Mouse (Mus musculus): Measurements from ENCODE around the gene Cpeb4. TPM values are rescaled to one million over a fixed set of nuclear protein-coding genes. Genes with fewer than 3 reads are reported as not detected.
A peak's percentile ranks its signal among the peaks of the same experiment; 100 is the strongest.

The Cpeb4 gene
- polyA plus RNA-seq, 1 experiment from 2014 or later = 8.4 TPM

- 78% methylated on average over 5 of the region's 5 CpGs for WGBS
- DNase-seq (ENCODE audit: low spot score) (no peak), ATAC-seq (ENCODE audit: low read depth) (0 out of 2 replicates have a peak, but pooled peaks have one; percentile 21)
- Histone ChIP-seq H3K9me3 (ENCODE audit: control insufficient read depth, low read length) (no peaks in the 10 kb centered on the region), H3K4me1 (ENCODE audit: control insufficient read depth, insufficient read depth, low read length) (peaks cover 3% of the 10 kb centered on the region; the same call in 1 of the 2 replicates), H3K9ac (ENCODE audit: low read depth, low read length) (no peak overlapping the region), H3K27me3 (replicated peaks; ENCODE audit: control insufficient read depth, insufficient read depth, low read length) (no peaks in the 10 kb centered on the region), H3K4me3 (ENCODE audit: low read depth, low read length) (no peak overlapping the region), H3K36me3 (ENCODE audit: control insufficient read depth, insufficient read depth, low read length) (no peaks in the 10 kb centered on the region), H3K4me2 (ENCODE audit: low read depth, low read length) (no peak overlapping the region), H3K27ac (replicated peaks; ENCODE audit: low read depth, low read length) (no peak overlapping the region)
Observed at GRCm38 (mm10) chr11:31850995-31851394, 21.0 kb upstream of the Cpeb4 start.

DNA sequence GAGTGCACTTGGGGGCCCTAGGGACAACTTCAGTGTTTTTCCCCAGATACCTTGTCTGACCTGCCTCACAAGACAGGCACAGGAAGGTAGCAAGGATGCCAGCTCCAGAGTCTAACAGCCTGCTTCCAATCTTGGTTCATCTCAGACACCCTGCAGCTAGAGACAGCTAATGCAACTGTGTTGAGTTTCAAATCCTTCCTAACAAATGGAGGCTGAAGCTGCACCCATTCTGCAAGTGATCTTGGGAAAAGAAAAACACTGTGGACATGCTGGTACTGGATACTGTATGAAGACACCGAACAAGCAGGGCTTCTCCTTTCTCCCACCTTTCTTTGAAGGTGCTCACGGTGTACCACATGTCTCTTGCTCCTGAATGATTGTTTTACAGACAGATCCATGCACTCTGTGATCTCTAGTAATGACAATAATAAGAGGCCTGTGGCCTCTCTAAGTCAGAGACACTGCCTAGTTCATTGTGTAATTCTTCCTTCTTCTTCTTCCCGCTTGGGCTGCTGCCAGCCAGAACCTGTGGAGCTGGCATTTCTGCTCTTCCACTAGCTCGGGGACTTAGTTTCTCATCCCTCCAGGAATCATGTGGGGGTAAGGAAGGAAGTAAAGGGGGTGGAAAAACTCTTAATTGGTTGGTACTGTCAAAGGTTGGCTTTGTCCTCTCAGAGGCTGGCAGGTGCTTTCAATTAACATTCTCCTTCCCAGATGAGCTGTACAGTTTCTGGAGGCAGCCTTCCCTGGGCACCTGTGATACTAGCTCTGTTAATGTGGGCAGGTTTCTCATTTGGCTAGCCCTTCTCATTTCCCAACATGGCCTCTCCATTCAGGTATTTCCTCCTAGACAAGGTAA lies 20.1 kb upstream of the Cpeb4 start:
- peaks cover 3% of the 10 kb centered on the region; the same call in 1 of the 2 replicates for H3K4me1 ChIP-seq (ENCODE audit: control insufficient read depth, insufficient read depth, low read length)
- 56% methylated on average over 4 of the region's 4 CpGs for WGBS
- ATAC-seq (ENCODE audit: low read depth) (peak; percentile 53; the same call in 1 of the 2 replicates), DNase-seq (ENCODE audit: low spot score) (peak; percentile 58)
- H3K4me3 ChIP-seq (ENCODE audit: low read depth, low read length) = no peak overlapping the region
- no peaks in the 10 kb centered on the region for H3K27me3 ChIP-seq (replicated peaks; ENCODE audit: control insufficient read depth, insufficient read depth, low read length)
- no peak overlapping the region for H3K27ac ChIP-seq (replicated peaks; ENCODE audit: low read depth, low read length)
- no peaks in the 10 kb centered on the region for H3K36me3 ChIP-seq (ENCODE audit: control insufficient read depth, insufficient read depth, low read length)
- no peak overlapping the region for H3K9ac ChIP-seq (ENCODE audit: low read depth, low read length)
- no peak overlapping the region for H3K4me2 ChIP-seq (ENCODE audit: low read depth, low read length)
- no peaks in the 10 kb centered on the region for H3K9me3 ChIP-seq (ENCODE audit: control insufficient read depth, low read length)

GRCm38 (mm10) chr11:31854955-31855354 lies 17.1 kb upstream of the Cpeb4 start:
- H3K9me3 ChIP-seq (ENCODE audit: control insufficient read depth, low read length) = no peaks in the 10 kb centered on the region
- no peaks in the 10 kb centered on the region for H3K36me3 ChIP-seq (ENCODE audit: control insufficient read depth, insufficient read depth, low read length)
- ATAC-seq (ENCODE audit: low read depth) (no peak), DNase-seq (ENCODE audit: low spot score) (no peak)
- 66% methylated on average over 5 of the region's 5 CpGs for WGBS
- no peak overlapping the region for H3K9ac ChIP-seq (ENCODE audit: low read depth, low read length)
- no peak overlapping the region for H3K27ac ChIP-seq (replicated peaks; ENCODE audit: low read depth, low read length)
- no peak overlapping the region for H3K4me2 ChIP-seq (ENCODE audit: low read depth, low read length)
- no peak overlapping the region for H3K4me3 ChIP-seq (ENCODE audit: low read depth, low read length)
- peaks cover 3% of the 10 kb centered on the region; the same call in 1 of the 2 replicates for H3K4me1 ChIP-seq (ENCODE audit: control insufficient read depth, insufficient read depth, low read length)
- no peaks in the 10 kb centered on the region for H3K27me3 ChIP-seq (replicated peaks; ENCODE audit: control insufficient read depth, insufficient read depth, low read length)

GRCm38 (mm10) chr11:31857479-31857878 lies 14.5 kb upstream of the Cpeb4 start:
- ATAC-seq (ENCODE audit: low read depth) (no peak), DNase-seq (ENCODE audit: low spot score) (no peak)
- no peaks in the 10 kb centered on the region for H3K9me3 ChIP-seq (ENCODE audit: control insufficient read depth, low read length)
- H3K4me2 ChIP-seq (ENCODE audit: low read depth, low read length) = no peak overlapping the region
- no peaks in the 10 kb centered on the region for H3K4me1 ChIP-seq (ENCODE audit: control insufficient read depth, insufficient read depth, low read length)
- no peaks in the 10 kb centered on the region for H3K27me3 ChIP-seq (replicated peaks; ENCODE audit: control insufficient read depth, insufficient read depth, low read length)
- H3K9ac ChIP-seq (ENCODE audit: low read depth, low read length) = no peak overlapping the region
- no peak overlapping the region for H3K4me3 ChIP-seq (ENCODE audit: low read depth, low read length)
- H3K27ac ChIP-seq (replicated peaks; ENCODE audit: low read depth, low read length) = no peak overlapping the region
- 81% methylated on average over 4 of the region's 4 CpGs for WGBS
- no peaks in the 10 kb centered on the region for H3K36me3 ChIP-seq (ENCODE audit: control insufficient read depth, insufficient read depth, low read length)

DNA sequence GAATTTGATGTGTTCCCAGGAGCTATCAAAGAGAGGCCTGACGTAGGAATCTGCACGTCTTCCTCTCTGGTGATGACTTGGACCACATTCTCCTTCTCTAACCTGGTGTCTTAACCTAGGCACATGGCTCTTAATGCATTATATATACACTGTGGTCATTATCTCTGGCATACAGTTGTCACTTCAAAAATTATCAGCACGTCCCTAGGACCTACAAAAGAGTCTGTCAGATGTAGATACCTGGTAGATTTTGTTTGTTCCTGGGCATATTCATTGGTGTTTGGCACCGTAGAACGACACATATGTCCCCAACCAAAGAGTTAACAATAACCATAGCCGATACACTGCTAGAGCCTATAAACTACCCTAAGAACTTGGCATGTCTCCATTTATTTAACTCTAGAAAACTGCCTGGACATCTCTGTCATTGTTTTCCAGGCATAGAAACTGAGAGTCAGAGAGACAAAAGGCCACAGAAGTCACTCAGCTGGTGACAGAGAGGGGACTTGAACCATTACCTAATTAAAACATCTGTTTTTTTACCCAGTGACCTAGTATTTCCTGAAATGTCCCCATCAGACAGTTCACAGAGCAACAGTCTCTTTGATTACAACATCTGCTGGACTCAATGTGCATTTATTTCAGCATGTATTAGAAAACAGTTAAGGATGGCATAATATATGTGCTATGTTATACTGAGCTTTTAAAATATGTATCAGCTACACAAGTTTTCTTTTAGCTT lies 10.7 kb upstream of the Cpeb4 start:
- WGBS = 79% methylated on average over 6 of the region's 6 CpGs
- Histone ChIP-seq H3K4me1 (ENCODE audit: control insufficient read depth, insufficient read depth, low read length) (no peaks in the 10 kb centered on the region), H3K9ac (ENCODE audit: low read depth, low read length) (no peak overlapping the region), H3K27ac (replicated peaks; ENCODE audit: low read depth, low read length) (no peak overlapping the region), H3K4me3 (ENCODE audit: low read depth, low read length) (no peak overlapping the region), H3K4me2 (ENCODE audit: low read depth, low read length) (no peak overlapping the region), H3K36me3 (ENCODE audit: control insufficient read depth, insufficient read depth, low read length) (no peaks in the 10 kb centered on the region), H3K27me3 (replicated peaks; ENCODE audit: control insufficient read depth, insufficient read depth, low read length) (no peaks in the 10 kb centered on the region), H3K9me3 (ENCODE audit: control insufficient read depth, low read length) (no peaks in the 10 kb centered on the region)
- DNase-seq (ENCODE audit: low spot score) (no peak), ATAC-seq (ENCODE audit: low read depth) (no peak)

DNA sequence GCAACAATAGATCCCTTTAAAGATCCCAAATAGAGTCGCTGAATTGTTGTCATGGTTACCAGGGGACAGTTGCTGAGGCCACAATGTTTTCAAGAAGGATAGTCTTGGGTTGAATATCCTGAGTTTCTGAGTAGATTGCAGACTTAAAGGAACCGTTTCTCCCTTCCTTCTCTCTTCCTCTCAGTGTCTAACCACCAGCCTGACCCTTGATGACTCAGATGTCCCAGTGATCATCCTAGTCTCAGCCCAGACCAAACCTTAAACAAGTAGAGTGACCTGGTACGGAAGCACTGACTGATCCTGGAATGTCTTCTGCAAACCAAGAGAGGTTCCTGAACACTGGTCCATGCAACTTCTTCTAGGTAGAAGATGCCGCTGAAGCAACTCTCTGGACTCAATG lies 4.0 kb upstream of the Cpeb4 start:
- H3K36me3 ChIP-seq (ENCODE audit: control insufficient read depth, insufficient read depth, low read length) = no peaks in the 10 kb centered on the region
- DNase-seq (ENCODE audit: low spot score) (no peak), ATAC-seq (ENCODE audit: low read depth) (no peak)
- H3K4me2 ChIP-seq (ENCODE audit: low read depth, low read length) = no peak overlapping the region
- H3K9me3 ChIP-seq (ENCODE audit: control insufficient read depth, low read length) = no peaks in the 10 kb centered on the region
- H3K4me3 ChIP-seq (ENCODE audit: low read depth, low read length) = no peak overlapping the region
- H3K27ac ChIP-seq (replicated peaks; ENCODE audit: low read depth, low read length) = no peak overlapping the region
- 86% methylated on average over 4 of the region's 4 CpGs for WGBS
- peaks cover 9% of the 10 kb centered on the region; the same call in 1 of the 2 replicates for H3K4me1 ChIP-seq (ENCODE audit: control insufficient read depth, insufficient read depth, low read length)
- H3K9ac ChIP-seq (ENCODE audit: low read depth, low read length) = no peak overlapping the region
- no peaks in the 10 kb centered on the region for H3K27me3 ChIP-seq (replicated peaks; ENCODE audit: control insufficient read depth, insufficient read depth, low read length)

GRCm38 (mm10) chr11:31870285-31871010 lies 1.6 kb upstream of the Cpeb4 start:
- DNase-seq (ENCODE audit: low spot score) = peak; percentile 100
- Histone ChIP-seq H3K9me3 (ENCODE audit: control insufficient read depth, low read length) (no peaks in the 10 kb centered on the region), H3K36me3 (ENCODE audit: control insufficient read depth, insufficient read depth, low read length) (no peaks in the 10 kb centered on the region), H3K27ac (replicated peaks; ENCODE audit: low read depth, low read length) (peak overlapping the region; percentile 89), H3K4me1 (ENCODE audit: control insufficient read depth, insufficient read depth, low read length) (peaks cover 23% of the 10 kb centered on the region), H3K27me3 (replicated peaks; ENCODE audit: control insufficient read depth, insufficient read depth, low read length) (no peaks in the 10 kb centered on the region), H3K9ac (ENCODE audit: low read depth, low read length) (peak overlapping the region; percentile 79), H3K4me3 (ENCODE audit: low read depth, low read length) (peak overlapping the region; percentile 89), H3K4me2 (ENCODE audit: low read depth, low read length) (peak overlapping the region; percentile 78)
- peak; percentile 100 for ATAC-seq (ENCODE audit: low read depth)
- WGBS = 1% methylated on average over 44 of the region's 53 CpGs

DNA sequence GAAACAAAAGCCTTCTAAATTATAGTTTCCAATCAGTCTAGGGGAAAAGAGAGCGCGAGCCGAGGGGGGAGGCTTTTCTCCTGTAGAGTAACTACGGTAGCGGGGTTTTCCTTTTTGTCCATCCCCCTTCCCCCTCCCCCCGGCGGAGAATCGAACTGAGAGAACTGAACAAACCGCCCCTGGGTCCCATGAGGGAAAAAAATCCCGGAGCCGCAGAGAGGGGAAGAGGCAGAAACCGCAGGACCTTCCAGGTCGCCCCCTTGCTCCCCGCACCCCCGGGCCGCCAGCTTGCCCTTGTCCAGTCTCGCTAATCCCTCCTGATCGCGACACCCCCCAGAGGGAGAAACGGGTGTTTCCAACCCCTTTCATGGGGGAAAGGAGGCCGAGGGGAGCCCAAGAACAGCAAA lies 873 bp upstream of the Cpeb4 start:
- peak; percentile 38 for DNase-seq (ENCODE audit: low spot score)
- Histone ChIP-seq H3K27me3 (replicated peaks; ENCODE audit: control insufficient read depth, insufficient read depth, low read length) (no peaks in the 10 kb centered on the region), H3K4me2 (ENCODE audit: low read depth, low read length) (peak overlapping the region; percentile 78), H3K9ac (ENCODE audit: low read depth, low read length) (peak overlapping the region; percentile 79), H3K4me3 (ENCODE audit: low read depth, low read length) (peak overlapping the region; percentile 89), H3K27ac (replicated peaks; ENCODE audit: low read depth, low read length) (no peak overlapping the region; the same call in 1 of the 2 replicates), H3K9me3 (ENCODE audit: control insufficient read depth, low read length) (no peaks in the 10 kb centered on the region), H3K4me1 (ENCODE audit: control insufficient read depth, insufficient read depth, low read length) (peaks cover 23% of the 10 kb centered on the region), H3K36me3 (ENCODE audit: control insufficient read depth, insufficient read depth, low read length) (no peaks in the 10 kb centered on the region)
- 2% methylated on average over 15 of the region's 21 CpGs for whole genome bisulfite sequencing
- no peak for ATAC-seq (ENCODE audit: low read depth)
